Mouse (Mus musculus): Measurements from ENCODE around the gene Smarcd1. TPM values are rescaled to one million over a fixed set of nuclear protein-coding genes. Genes with fewer than 3 reads are reported as not detected.

The Smarcd1 gene
- 67.4 and 80.2 TPM in 2 replicates for polyA plus RNA-seq (2016; fragmentation: Nextera tagmentation; extraction: Ambion mirVana)

DNA sequence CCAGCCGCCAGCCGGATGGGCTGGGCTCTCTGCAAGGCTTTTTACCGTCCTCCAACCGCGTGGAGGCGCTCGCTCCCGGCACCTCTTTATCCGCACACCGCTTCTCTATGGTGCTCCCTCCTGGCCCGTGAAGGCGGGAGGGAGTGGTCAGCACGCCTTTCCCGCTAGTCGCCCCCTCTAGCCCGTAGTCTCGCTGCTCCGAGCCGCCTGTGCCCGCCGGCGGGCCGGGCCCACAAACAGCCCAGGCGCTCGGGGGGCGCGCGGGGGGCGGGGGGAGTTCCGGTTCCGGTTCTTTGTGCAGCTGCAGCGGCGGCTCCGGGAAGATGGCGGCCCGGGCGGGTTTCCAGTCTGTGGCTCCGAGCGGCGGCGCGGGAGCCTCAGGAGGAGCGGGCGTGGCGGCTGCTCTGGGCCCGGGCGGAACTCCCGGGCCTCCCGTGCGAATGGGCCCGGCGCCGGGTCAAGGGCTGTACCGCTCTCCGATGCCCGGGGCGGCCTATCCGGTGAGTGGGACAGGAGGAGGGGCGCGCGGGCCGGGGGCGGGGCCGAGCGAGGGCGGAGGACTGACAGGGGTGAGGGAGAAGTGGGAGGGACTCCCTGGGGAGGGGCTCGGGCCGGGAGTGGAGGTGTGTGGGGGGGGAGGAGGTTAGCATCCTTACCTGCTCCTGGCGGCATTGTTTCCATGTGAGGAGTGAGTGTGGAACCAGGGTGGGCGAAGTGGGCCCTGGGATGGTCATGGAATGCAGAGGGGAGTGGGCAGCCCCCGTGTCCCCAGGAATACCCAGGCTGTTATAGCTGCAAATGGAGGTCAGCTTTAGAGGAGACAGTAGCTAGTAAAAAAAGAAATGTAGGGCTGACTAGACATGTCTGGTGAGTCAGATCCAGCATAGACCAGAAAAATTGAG, at the start of gene Smarcd1:
Gene Smarcd1, plus strand, starts transcription at position 131 of the 902 bp plus-strand sequence.
- Histone ChIP-seq H3K9ac (peak within 1 kb of the TSS; percentile 86), H3K9me3 (no peaks in the 10 kb centered on the region), H3K27me3 (no peaks in the 10 kb centered on the region), H3K36me3 (peaks cover 33% of the 10 kb centered on the region), H3K4me2 (replicated peaks) (peak within 1 kb of the TSS; percentile 84), H3K4me1 (peaks cover 24% of the 10 kb centered on the region), H3K4me3 (peak within 1 kb of the TSS; percentile 77), H3K27ac (peak within 1 kb of the TSS; percentile 94)
- peak; percentile 95 for ATAC-seq (ENCODE audit: insufficient number of reproducible peaks, insufficient read depth, low FRiP score, low TSS enrichment)
- under 1% methylated on average over 70 of the region's 71 CpGs for WGBS

GRCm38 (mm10) chr15:99653291-99653690, 48.6 kb upstream of the Smarcd1 start:
- Histone ChIP-seq H3K9me3 (no peaks in the 10 kb centered on the region), H3K27me3 (peaks cover 44% of the 10 kb centered on the region), H3K36me3 (no peaks in the 10 kb centered on the region), H3K27ac (no peak overlapping the region), H3K4me3 (peak overlapping the region; percentile 22), H3K4me2 (replicated peaks) (peak overlapping the region; percentile 49), H3K4me1 (peaks cover 32% of the 10 kb centered on the region), H3K9ac (no peak overlapping the region)
- WGBS, result 12% methylated on average over 8 of the region's 8 CpGs
- ATAC-seq (ENCODE audit: insufficient number of reproducible peaks, insufficient read depth, low FRiP score, low TSS enrichment), result no peak

DNA sequence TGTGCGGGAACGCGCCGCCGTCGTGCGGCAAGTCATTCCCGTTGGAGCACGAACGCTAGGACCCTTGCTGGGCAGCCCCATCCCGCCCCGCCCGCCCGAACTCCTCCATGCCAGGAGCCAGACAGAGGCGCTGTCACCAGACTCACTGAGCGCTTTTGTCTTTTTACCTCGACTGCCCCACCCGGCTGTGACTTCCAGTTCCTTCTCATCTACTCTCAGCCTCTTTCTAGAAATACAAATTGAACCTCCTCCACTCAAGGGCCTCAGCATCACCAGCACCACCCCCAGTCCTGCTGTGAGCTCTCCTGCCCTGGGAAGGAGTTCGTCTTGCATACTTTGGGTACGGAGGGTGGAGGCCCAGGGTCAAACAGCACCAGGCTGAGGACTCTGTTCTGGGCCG, 48.1 kb upstream of the Smarcd1 start:
- Histone ChIP-seq H3K4me1 (peaks cover 28% of the 10 kb centered on the region), H3K4me2 (replicated peaks) (peak overlapping the region; percentile 49), H3K36me3 (no peaks in the 10 kb centered on the region), H3K27ac (no peak overlapping the region), H3K4me3 (peak overlapping the region; percentile 22), H3K27me3 (peaks cover 44% of the 10 kb centered on the region), H3K9ac (0 out of 2 replicates have a peak overlapping the region, but pooled peaks have one; percentile 24), H3K9me3 (no peaks in the 10 kb centered on the region)
- WGBS, result 2% methylated on average over 17 of the region's 21 CpGs
- ATAC-seq (ENCODE audit: insufficient number of reproducible peaks, insufficient read depth, low FRiP score, low TSS enrichment), result no peak

GRCm38 (mm10) chr15:99655956-99656355, 46.0 kb upstream of the Smarcd1 start:
- no peaks in the 10 kb centered on the region for H3K36me3 ChIP-seq
- no peak overlapping the region for H3K4me2 ChIP-seq (replicated peaks)
- no peak overlapping the region for H3K9ac ChIP-seq
- H3K27me3 ChIP-seq, result peaks cover 44% of the 10 kb centered on the region
- no peaks in the 10 kb centered on the region for H3K9me3 ChIP-seq
- ATAC-seq (ENCODE audit: insufficient number of reproducible peaks, insufficient read depth, low FRiP score, low TSS enrichment), result no peak
- 44% methylated on average over 9 of the region's 9 CpGs for WGBS
- peaks cover 9% of the 10 kb centered on the region for H3K4me1 ChIP-seq
- no peak overlapping the region for H3K4me3 ChIP-seq
- no peak overlapping the region for H3K27ac ChIP-seq

DNA sequence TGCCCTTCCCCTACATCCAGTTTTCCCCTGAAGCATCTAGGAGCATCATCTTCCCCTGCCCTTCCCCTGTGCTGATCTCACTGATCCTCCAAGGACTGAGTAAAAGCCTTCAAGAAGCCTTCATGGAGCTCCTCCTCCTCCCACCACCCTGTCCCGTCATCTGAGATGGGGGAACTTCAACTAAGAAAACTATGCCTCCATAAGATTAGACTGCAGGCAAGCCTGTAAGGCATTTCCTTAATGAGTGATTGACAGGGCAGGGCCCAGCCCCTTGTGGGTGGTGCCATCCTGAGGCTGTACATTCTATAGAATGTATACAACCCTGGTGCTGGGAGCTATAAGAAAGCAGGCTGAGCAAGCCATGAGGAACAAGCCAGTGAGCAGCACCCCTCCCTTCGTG, 43.5 kb upstream of the Smarcd1 start:
- no peak for ATAC-seq (ENCODE audit: insufficient number of reproducible peaks, insufficient read depth, low FRiP score, low TSS enrichment)
- 42% methylated on average over 2 of the region's 2 CpGs for WGBS
- no peak overlapping the region for H3K27ac ChIP-seq
- no peaks in the 10 kb centered on the region for H3K36me3 ChIP-seq
- no peak overlapping the region for H3K4me2 ChIP-seq (replicated peaks)
- H3K9ac ChIP-seq, result no peak overlapping the region
- H3K27me3 ChIP-seq, result peaks cover 35% of the 10 kb centered on the region
- no peak overlapping the region for H3K4me3 ChIP-seq
- H3K9me3 ChIP-seq, result no peaks in the 10 kb centered on the region
- peaks cover 12% of the 10 kb centered on the region for H3K4me1 ChIP-seq

- Histone ChIP-seq H3K27me3 (peaks cover 32% of the 10 kb centered on the region), H3K27ac (no peak overlapping the region), H3K36me3 (no peaks in the 10 kb centered on the region), H3K4me1 (peaks cover 20% of the 10 kb centered on the region), H3K4me3 (no peak overlapping the region), H3K9ac (no peak overlapping the region), H3K9me3 (no peaks in the 10 kb centered on the region), H3K4me2 (replicated peaks) (no peak overlapping the region)
- ATAC-seq (ENCODE audit: insufficient number of reproducible peaks, insufficient read depth, low FRiP score, low TSS enrichment), result no peak
- WGBS, result 93% methylated on average over 15 of the region's 15 CpGs
These were observed 40.7 kb upstream of the Smarcd1 start for GRCm38 (mm10) chr15:99661121-99661830.

DNA sequence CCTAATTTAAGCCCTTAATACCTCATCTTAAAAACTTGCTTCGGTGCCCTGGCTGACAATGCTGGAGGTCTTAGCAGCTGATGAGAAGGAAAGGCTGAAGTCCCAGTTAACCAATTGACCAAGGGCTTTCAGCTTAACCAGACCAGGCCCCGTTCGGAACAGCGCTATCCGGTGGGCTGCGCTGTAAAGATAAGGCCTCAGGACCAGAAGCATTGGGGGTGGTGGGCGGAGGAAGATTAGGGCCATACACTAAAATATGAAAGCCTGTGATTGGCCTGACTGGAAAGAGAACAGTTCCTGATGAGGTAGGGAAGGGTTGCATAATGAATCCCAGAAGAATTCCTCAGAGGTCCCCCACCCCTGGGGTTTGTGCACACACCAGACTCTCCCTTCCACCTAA, 39.6 kb upstream of the Smarcd1 start:
- no peak overlapping the region for H3K9ac ChIP-seq
- peaks cover 20% of the 10 kb centered on the region for H3K4me1 ChIP-seq
- H3K27me3 ChIP-seq, result peaks cover 32% of the 10 kb centered on the region
- H3K9me3 ChIP-seq, result no peaks in the 10 kb centered on the region
- WGBS, result 38% methylated on average over 7 of the region's 7 CpGs
- no peak overlapping the region for H3K27ac ChIP-seq
- ATAC-seq (ENCODE audit: insufficient number of reproducible peaks, insufficient read depth, low FRiP score, low TSS enrichment), result no peak
- no peak overlapping the region for H3K4me2 ChIP-seq (replicated peaks)
- no peak overlapping the region for H3K4me3 ChIP-seq
- no peaks in the 10 kb centered on the region for H3K36me3 ChIP-seq

GRCm38 (mm10) chr15:99663964-99664599, 37.8 kb upstream of the Smarcd1 start:
- H3K27me3 ChIP-seq, result peaks cover 37% of the 10 kb centered on the region
- H3K36me3 ChIP-seq, result no peaks in the 10 kb centered on the region
- H3K9ac ChIP-seq, result peak overlapping the region; percentile 36
- peak overlapping the region; percentile 43 for H3K4me3 ChIP-seq
- WGBS, result 3% methylated on average over 17 of the region's 17 CpGs
- H3K4me1 ChIP-seq, result peaks cover 22% of the 10 kb centered on the region
- no peak for ATAC-seq (ENCODE audit: insufficient number of reproducible peaks, insufficient read depth, low FRiP score, low TSS enrichment)
- peak overlapping the region; percentile 85 for H3K4me2 ChIP-seq (replicated peaks)
- H3K27ac ChIP-seq, result no peak overlapping the region
- no peaks in the 10 kb centered on the region for H3K9me3 ChIP-seq

GRCm38 (mm10) chr15:99664600-99665451, 37.1 kb upstream of the Smarcd1 start:
- peaks cover 22% of the 10 kb centered on the region for H3K4me1 ChIP-seq
- no peaks in the 10 kb centered on the region for H3K9me3 ChIP-seq
- H3K27ac ChIP-seq, result 0 out of 2 replicates have a peak overlapping the region, but pooled peaks have one; percentile 23
- peaks cover 45% of the 10 kb centered on the region for H3K27me3 ChIP-seq
- H3K4me2 ChIP-seq (replicated peaks), result peak overlapping the region; percentile 85
- H3K9ac ChIP-seq, result peak overlapping the region; percentile 36
- ATAC-seq (ENCODE audit: insufficient number of reproducible peaks, insufficient read depth, low FRiP score, low TSS enrichment), result peak; percentile 48; the same call in 1 of the 2 replicates
- peak overlapping the region; percentile 43 for H3K4me3 ChIP-seq
- no peaks in the 10 kb centered on the region for H3K36me3 ChIP-seq
- 2% methylated on average over 49 of the region's 52 CpGs for WGBS

GRCm38 (mm10) chr15:99667544-99667943, 34.4 kb upstream of the Smarcd1 start:
- no peak for ATAC-seq (ENCODE audit: insufficient number of reproducible peaks, insufficient read depth, low FRiP score, low TSS enrichment)
- Histone ChIP-seq H3K4me2 (replicated peaks) (no peak overlapping the region), H3K27me3 (peaks cover 70% of the 10 kb centered on the region), H3K27ac (no peak overlapping the region), H3K9me3 (no peaks in the 10 kb centered on the region), H3K9ac (no peak overlapping the region), H3K4me1 (peaks cover 24% of the 10 kb centered on the region), H3K36me3 (no peaks in the 10 kb centered on the region), H3K4me3 (no peak overlapping the region)
- 100% methylated on average over 2 of the region's 2 CpGs for WGBS

DNA sequence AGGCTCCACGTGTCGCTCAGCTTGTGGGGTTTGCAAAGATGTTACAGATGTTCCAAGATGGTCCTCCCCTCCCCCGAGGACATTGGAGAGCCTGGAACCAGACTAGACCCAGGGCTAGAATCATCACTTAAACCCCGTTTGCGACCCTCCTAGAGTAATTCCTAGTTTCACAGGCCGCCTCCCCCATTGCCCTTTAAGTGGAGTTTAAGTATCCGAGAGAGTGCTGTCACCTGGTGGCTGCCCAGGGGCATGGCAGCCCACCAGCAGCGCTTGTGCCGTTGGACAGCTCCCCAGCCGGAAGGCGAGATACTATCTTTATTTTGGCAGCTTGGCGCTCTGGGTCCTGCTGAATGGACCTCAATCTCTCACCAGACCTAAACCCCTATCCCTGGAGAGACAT, 33.0 kb upstream of the Smarcd1 start:
- H3K4me1 ChIP-seq, result peaks cover 20% of the 10 kb centered on the region
- WGBS, result 2% methylated on average over 12 of the region's 12 CpGs

More for the DNA sequence above, 33.0 kb upstream of the Smarcd1 start:
- H3K36me3 ChIP-seq, result no peaks in the 10 kb centered on the region
- peaks cover 78% of the 10 kb centered on the region for H3K27me3 ChIP-seq
- H3K9ac ChIP-seq, result no peak overlapping the region
- H3K9me3 ChIP-seq, result no peaks in the 10 kb centered on the region
- H3K4me2 ChIP-seq (replicated peaks), result no peak overlapping the region
- no peak for ATAC-seq (ENCODE audit: insufficient number of reproducible peaks, insufficient read depth, low FRiP score, low TSS enrichment)
- no peak overlapping the region for H3K27ac ChIP-seq
- H3K4me3 ChIP-seq, result no peak overlapping the region

Measured in embryonic facial prominence, embryonic 12.5 days (tissue).